Mouse (Mus musculus) gastrocnemius, adult 2 months (tissue): ENCODE results near the gene Itgb6. TPM values are rescaled to one million over a fixed set of nuclear protein-coding genes. Genes with fewer than 3 reads are reported as not detected.

Source experiments
- DNase-seq: peaks from one replicate; pipeline ENCODE4 v3.0.0; 2022
- H3K27ac ChIP-seq: fragments of 200-600 bp; 2 replicates; pipeline ENCODE4 v1.8.1; 2022; ENCODE audit warnings: mild to moderate bottlenecking
- H3K4me3 ChIP-seq: fragments of 200-600 bp; 2 replicates; pipeline ENCODE4 v1.8.1; 2022; ENCODE audit warnings: mild to moderate bottlenecking, moderate library complexity
- CTCF ChIP-seq: fragments of 200-600 bp; IDR thresholded peaks from 2 replicates; pipeline ENCODE4 v1.8.1; 2022; ENCODE audit warnings: antibody characterized with exemption, mild to moderate bottlenecking, moderate library complexity
- intact Hi-C: fragments of 180-260 bp; cut with DNase I; formaldehyde crosslinking; loops from one replicate; pipeline ENCODE4 v1.15.1; 2025
- total RNA-seq, 2 experiments: library from RNA; stranded (reverse); gene quantifications; 2 replicates each; pipeline ENCODE4 v1.2.3; 2021

Gene Itgb6
- total RNA-seq, 2 experiments from 2014 or later: 18.3 to 50.1 TPM

GRCm38 (mm10) chr2:60710317-60710716 lies 12.1 kb downstream of the Itgb6 start:
- intact Hi-C loops: no loop called here
- TF ChIP-seq CTCF: no peak
- peak; percentile 46 for DNase-seq
- H3K27ac ChIP-seq: peak overlapping the region; percentile 91
- H3K4me3 ChIP-seq: no peak overlapping the region

- DNase-seq: no peak
- no peak for TF ChIP-seq CTCF
- intact Hi-C loops: no loop called here
- H3K27ac ChIP-seq: peak overlapping the region; percentile 91; the same call in 1 of the 2 replicates
- no peak overlapping the region for H3K4me3 ChIP-seq
Measured at GRCm38 (mm10) chr2:60708671-60709070, 13.8 kb downstream of the Itgb6 start.

DNA sequence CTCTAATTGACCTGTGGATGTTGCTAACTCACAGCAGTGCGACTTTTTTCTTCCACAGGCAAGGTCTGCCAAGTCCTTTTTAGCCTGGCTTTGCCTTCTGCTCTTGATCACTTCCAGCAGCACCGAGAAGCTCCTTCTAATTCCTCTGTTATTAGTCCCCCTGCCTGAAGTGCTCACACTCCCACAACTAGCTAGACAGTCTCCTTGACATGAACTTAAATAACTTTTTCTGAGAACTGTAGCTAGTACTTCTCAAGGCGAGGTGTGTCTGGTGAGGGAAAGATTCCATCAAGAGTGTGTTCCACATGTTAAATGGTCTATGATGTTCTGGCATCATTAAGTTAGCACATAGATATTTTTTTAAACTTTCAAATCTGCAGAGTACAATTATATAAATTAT lies 15.6 kb downstream of the Itgb6 start:
- Histone ChIP-seq H3K4me3 (no peak overlapping the region), H3K27ac (peak overlapping the region; percentile 70)
- no peak for TF ChIP-seq CTCF
- intact Hi-C loops: no loop called here
- no peak for DNase-seq

GRCm38 (mm10) chr2:60705426-60705825 lies 17.0 kb downstream of the Itgb6 start:
- DNase-seq: no peak
- H3K27ac ChIP-seq: peak overlapping the region; percentile 24; the same call in 1 of the 2 replicates
- no peak overlapping the region for H3K4me3 ChIP-seq
- no peak for TF ChIP-seq CTCF
- intact Hi-C loops: no loop called here

DNA sequence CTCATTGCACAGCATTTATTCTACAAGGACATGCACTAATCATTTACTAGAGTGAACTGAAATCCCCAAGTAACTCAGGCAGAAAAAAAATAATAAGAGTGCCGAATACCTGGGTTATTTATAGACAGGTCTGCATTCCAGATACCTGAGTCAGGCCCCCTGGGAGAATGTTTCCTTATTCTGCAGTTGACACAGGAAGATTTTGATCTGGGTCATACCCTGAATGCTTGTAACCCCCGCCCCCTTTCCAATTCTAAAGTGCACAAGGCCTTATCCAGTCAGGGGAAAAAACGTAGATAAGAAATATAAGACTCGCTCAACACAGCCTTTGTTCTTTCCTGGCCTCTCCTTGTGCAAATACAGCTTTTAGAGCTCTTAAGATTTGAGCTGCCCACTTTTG lies 19.1 kb downstream of the Itgb6 start:
- TF ChIP-seq CTCF: no peak
- DNase-seq: no peak
- intact Hi-C loops: no loop called here
- H3K27ac ChIP-seq: peak overlapping the region; percentile 59
- no peak overlapping the region for H3K4me3 ChIP-seq

DNA sequence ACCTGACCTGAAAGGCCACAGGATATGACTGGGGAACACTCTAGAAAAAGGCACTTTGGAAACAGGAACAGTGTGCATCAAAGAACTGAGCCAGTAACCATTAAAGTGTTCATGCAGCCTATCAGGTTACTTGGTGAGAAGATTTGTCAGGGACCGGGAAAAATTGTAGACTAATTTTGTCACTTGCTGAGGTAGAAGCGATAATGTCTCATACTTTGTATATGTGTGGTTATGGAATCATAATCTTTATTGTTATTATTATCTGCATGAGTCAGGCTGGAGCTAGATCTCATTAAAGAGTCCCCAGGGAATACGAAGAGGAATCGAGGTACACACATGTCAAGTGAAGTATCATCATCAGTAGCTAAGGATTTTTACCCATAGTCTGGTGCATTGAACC lies 21.5 kb downstream of the Itgb6 start:
- Histone ChIP-seq H3K4me3 (no peak overlapping the region), H3K27ac (peak overlapping the region; percentile 62)
- no peak for DNase-seq
- intact Hi-C loops: no loop called here
- TF ChIP-seq CTCF: no peak

GRCm38 (mm10) chr2:60700013-60700412 lies 22.4 kb downstream of the Itgb6 start:
- no peak for DNase-seq
- Histone ChIP-seq H3K4me3 (no peak overlapping the region), H3K27ac (peak overlapping the region; percentile 62)
- no peak for TF ChIP-seq CTCF
- intact Hi-C loops: no loop called here

DNA sequence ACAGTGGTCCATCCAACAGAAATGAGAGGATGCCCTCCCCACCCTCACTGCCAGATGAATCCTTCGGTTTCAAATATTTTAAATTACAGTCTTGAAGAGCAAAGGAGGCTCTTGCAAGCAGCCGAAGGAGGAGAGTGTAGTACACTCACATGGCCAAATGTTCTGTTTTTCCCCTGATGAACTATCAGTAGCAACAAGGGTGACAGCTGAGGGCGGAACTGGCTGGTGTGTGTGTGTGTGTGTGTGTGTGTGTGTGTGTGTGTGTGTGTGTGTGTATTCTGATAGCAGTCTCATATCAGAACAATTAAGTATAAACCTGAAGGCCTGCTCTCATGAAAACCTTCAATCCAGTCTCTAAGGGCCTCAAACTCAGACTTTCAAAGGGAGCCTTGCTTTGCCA lies 22.9 kb downstream of the Itgb6 start:
- H3K4me3 ChIP-seq: no peak overlapping the region
- DNase-seq: no peak
- H3K27ac ChIP-seq: peak overlapping the region; percentile 85
- TF ChIP-seq CTCF: no peak
- intact Hi-C loops: no loop called here

GRCm38 (mm10) chr2:60698155-60698554 lies 24.3 kb downstream of the Itgb6 start:
- intact Hi-C loops: no loop called here
- H3K27ac ChIP-seq: peak overlapping the region; percentile 85
- DNase-seq: peak; percentile 69

GRCm38 (mm10) chr2:60697530-60697929 lies 24.9 kb downstream of the Itgb6 start:
- no peak for TF ChIP-seq CTCF
- intact Hi-C loops: no loop called here
- no peak for DNase-seq
- Histone ChIP-seq H3K27ac (peak overlapping the region; percentile 85), H3K4me3 (no peak overlapping the region)

More at GRCm38 (mm10) chr2:60698155-60698554, 24.3 kb downstream of the Itgb6 start:
- H3K4me3 ChIP-seq: no peak overlapping the region
- TF ChIP-seq CTCF: no peak

DNA sequence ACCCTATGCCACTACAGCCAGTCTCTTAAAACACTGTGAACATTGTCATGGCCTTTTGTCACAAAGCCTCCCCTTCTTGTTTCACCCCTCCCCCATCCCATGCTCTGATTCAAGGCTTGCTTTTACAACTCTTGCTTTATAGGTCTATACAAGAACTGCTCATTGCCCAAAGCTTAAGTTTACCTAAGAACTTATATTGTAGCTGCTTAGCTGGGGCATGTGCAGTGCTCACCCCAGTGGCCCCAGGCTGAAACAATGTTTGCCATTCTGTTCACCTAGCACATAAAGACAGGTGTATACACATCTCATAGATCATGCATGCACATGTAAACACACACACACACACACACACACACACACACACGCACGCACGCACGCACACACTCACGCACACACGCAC lies 25.9 kb downstream of the Itgb6 start:
- DNase-seq: no peak
- no peak for TF ChIP-seq CTCF
- peak overlapping the region; percentile 54; the same call in 1 of the 2 replicates for H3K27ac ChIP-seq
- H3K4me3 ChIP-seq: no peak overlapping the region
- intact Hi-C loops: no loop called here

GRCm38 (mm10) chr2:60695706-60696105 lies 26.7 kb downstream of the Itgb6 start:
- Histone ChIP-seq H3K4me3 (no peak overlapping the region), H3K27ac (peak overlapping the region; percentile 35; the same call in 1 of the 2 replicates)
- intact Hi-C loops: no loop called here
- TF ChIP-seq CTCF: no peak
- no peak for DNase-seq

GRCm38 (mm10) chr2:60694563-60694962 lies 27.9 kb downstream of the Itgb6 start:
- intact Hi-C loops: no loop called here
- H3K4me3 ChIP-seq: no peak overlapping the region
- no peak for TF ChIP-seq CTCF
- H3K27ac ChIP-seq: no peak overlapping the region
- DNase-seq: no peak

DNA sequence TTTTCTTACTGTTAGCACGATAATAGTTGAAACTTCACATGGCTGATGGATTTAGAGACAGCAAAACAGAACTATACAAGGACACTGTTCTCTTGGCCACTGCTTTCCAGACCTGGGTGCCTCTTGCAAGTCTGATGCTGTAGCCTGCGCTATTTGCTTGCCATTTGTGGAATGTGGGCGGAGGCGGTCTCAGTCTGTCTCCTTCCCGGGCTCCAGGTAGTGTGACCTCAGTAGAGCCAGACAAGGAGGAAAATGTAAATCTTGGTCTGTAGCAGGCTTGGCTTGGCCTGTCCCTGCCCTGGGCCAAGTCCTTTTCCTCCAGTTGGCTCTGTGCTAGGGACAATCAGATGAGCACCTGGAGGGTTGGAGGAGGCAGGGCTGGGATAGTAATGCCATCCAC lies 30.2 kb downstream of the Itgb6 start:
- intact Hi-C loops: no loop called here
- Histone ChIP-seq H3K4me3 (no peak overlapping the region), H3K27ac (peak overlapping the region; percentile 24; the same call in 1 of the 2 replicates)
- no peak for DNase-seq
- TF ChIP-seq CTCF: no peak
